Mouse (Mus musculus): ENCODE results near the gene Pdcd1lg2.

GRCm38 (mm10) chr19:29463645-29464395 lies 53.1 kb downstream of the Pdcd1lg2 start:
- TF ChIP-seq CTCF (IDR thresholded peaks at IDR 0.05; ENCODE audit: borderline replicate concordance, control insufficient read depth, extremely low read depth, insufficient read depth, low read length, poor library complexity) (no peak), POLR2A (IDR thresholded peaks at IDR 0.05; ENCODE audit: control insufficient read depth, extremely low read depth, insufficient read depth, low read length, poor library complexity) (no peak)

All from thymus, adult 2 months (tissue).